Mouse (Mus musculus) megakaryocyte, embryonic 14.5 days (primary cell): Measurements from ENCODE around the gene Tnfrsf12a. TPM values are rescaled to one million over a fixed set of nuclear protein-coding genes. Genes with fewer than 3 reads are reported as not detected.

Source experiments
- H3K27me3 ChIP-seq: replicated peaks from 2 replicates; pipeline ENCODE3; 2012; ENCODE audit warnings: inconsistent platforms
- H3K36me3 ChIP-seq: replicated peaks from 2 replicates; pipeline ENCODE3; 2012; ENCODE audit warnings: low read length, inconsistent platforms, mixed read lengths
- H3K4me1 ChIP-seq: 2 replicates; pipeline ENCODE4 v1.6.1; 2012; ENCODE audit warnings: inconsistent platforms
- H3K4me3 ChIP-seq: replicated peaks from 2 replicates; pipeline ENCODE3; 2012; ENCODE audit warnings: moderate library complexity, mild to moderate bottlenecking, inconsistent platforms
- H3K9me3 ChIP-seq: 2 replicates; pipeline ENCODE4 v1.6.1; 2012; ENCODE audit warnings: inconsistent platforms
- FLI1 ChIP-seq: IDR thresholded peaks from 2 replicates; pipeline ENCODE4 v1.6.1; 2012; ENCODE audit warnings: low read length, inconsistent platforms, mixed read lengths
- GATA1 ChIP-seq: IDR thresholded peaks from 3 replicates; pipeline ENCODE4 v1.6.1; 2012; ENCODE audit warnings: mixed read lengths, low read length, inconsistent platforms, borderline replicate concordance
- polyA plus RNA-seq: library from polyadenylated mRNA; stranded (reverse); fragments of >175 nt; gene quantifications from 2 replicates; pipeline ENCODE4 v1.2.3, GENCODE M21; 2012; ENCODE audit warnings: low replicate concordance; ENCODE audit not compliant: insufficient read depth

Gene Tnfrsf12a
- polyA plus RNA-seq, 1 experiment, result 3.1 TPM

DNA sequence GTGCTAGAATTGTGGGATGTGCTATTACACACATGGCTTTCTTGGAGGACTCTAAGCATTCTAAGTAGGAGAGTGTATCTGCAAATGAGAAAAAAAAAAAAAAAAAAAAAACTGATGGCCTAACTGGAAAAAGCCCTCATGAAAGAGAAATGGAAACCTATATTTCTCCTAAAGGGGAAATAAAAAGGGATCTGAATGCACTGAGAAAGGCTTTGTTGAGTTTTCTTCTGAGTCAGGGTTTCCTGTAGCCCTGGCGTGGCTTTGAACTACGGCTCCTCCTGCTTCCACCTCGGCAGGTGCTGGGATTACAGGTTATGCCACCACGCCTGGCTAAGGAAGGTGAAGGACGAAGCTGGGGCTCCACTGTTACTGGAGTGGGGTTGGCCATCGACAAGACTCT, 23.3 kb downstream of the Tnfrsf12a start:
- Histone ChIP-seq H3K4me3 (no peak overlapping the region), H3K4me1 (no peaks in the 10 kb centered on the region), H3K27me3 (peaks cover 46% of the 10 kb centered on the region), H3K36me3 (no peaks in the 10 kb centered on the region), H3K9me3 (no peaks in the 10 kb centered on the region)
- TF ChIP-seq FLI1, result no peak
- TF ChIP-seq GATA1, result no peak

DNA sequence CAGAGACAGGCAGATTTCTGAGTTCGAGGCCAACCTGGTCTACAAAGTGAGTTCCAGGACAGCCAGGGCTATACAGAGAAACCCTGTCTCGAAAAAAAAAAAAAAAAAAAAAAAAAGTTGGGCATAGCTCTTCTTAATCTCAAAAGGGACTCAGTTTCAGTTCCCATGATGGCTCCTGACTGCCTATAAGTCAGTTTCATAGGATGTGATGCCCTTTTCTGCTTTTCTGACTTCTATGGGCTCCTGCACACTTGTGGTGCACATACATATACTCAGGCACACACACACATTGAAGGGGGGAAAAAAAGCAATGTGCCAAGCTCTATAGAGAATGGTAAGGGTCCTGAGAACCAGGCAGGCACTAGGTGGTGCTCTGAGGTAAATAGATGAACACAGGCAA, 23.9 kb downstream of the Tnfrsf12a start:
- Histone ChIP-seq H3K36me3 (no peaks in the 10 kb centered on the region), H3K27me3 (peaks cover 43% of the 10 kb centered on the region)

DNA sequence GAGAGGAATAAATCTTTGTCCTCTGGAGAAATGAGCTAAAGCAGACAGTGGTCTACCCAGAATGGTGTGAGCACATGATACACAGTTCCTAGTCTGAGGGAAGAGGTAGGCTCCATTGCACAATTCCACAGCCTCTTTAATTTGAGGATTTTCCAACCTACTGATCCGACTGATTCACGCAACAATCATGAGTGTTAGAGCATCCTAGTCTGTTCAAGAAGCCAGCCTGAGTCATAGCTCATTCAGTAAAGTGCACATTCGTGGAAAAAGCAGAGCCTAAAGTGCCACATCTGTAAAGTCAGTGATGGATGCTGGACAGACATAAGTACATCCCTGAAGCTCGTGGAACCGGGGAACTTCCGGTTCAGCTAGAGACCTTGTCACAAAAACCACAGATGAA, 25.9 kb downstream of the Tnfrsf12a start:
- Histone ChIP-seq H3K36me3 (no peaks in the 10 kb centered on the region), H3K4me1 (no peaks in the 10 kb centered on the region), H3K27me3 (peaks cover 39% of the 10 kb centered on the region), H3K9me3 (no peaks in the 10 kb centered on the region), H3K4me3 (no peak overlapping the region)
- no peak for TF ChIP-seq GATA1
- no peak for TF ChIP-seq FLI1

More for the DNA sequence above, 23.9 kb downstream of the Tnfrsf12a start:
- Histone ChIP-seq H3K4me1 (no peaks in the 10 kb centered on the region), H3K9me3 (no peaks in the 10 kb centered on the region), H3K4me3 (no peak overlapping the region)
- TF ChIP-seq GATA1 (no peak), FLI1 (no peak)

DNA sequence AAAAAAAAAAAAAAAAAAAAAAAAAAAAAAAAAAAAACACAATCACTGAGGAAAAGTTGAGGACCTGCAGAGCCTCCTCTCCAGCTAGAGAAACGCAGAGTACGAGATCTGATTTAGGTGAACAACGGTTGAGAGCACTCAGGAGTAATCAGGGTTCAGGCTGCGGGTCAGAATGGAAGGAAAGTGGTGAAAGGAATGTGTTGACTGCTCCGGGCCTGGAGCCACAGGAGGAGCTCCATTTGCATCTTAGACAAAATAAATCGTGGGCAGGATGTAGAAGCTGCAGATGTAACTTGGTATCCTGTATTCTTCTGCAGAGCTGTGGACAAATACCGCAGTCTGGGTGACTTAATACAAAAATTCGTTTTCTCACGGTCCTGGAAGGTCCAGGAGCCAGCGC, 31.4 kb downstream of the Tnfrsf12a start:
- Histone ChIP-seq H3K4me1 (peaks cover 10% of the 10 kb centered on the region), H3K36me3 (no peaks in the 10 kb centered on the region)

DNA sequence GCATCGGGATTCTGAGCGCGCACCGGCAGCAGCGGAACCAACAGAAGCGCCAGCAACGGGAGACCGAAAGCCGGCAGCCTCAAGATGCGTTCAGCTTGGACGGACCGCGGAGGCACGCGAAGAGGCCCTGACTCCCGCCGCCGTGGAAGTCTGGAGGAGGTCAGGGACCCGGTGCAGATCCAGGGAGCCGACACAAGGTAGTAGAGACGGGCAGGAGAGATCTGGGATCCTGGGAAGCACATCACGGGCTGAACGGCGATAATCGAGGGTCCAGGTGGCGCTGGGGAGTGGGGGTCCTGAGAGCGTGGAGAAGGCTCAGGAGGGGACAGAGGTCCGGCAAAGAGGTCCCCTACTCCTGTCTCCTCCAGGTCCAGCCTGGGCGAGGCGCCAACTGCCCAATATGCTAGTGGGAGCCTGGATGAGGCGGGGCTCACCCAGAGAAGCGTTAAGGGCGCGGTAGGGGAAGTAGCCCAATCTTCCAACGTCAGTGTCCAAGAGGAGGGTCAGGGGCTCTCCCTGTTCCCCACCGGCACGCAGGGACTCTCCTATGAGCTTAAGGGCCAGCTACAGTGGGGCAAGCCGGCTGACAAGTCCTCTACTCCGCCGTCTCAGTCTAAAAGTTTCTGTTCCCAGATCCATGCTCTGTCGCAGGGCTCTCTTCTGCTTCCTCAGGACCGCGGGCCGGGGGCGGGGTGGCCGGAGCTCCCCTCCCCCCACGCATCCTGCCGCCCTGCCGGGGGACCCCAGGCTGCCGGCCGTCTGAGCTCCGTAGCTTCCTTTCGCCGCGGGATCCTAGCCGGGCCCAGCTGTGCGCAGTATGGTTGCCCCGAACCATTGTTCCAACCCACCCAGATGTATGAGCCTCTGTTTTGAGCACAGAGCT, 32.4 kb downstream of the Tnfrsf12a start, which contains the start of gene Mmp25:
Gene Mmp25, minus strand, starts transcription at position 665 of the 883 bp plus-strand sequence.
- peaks cover 51% of the 10 kb centered on the region for H3K27me3 ChIP-seq
- peak within 1 kb of the TSS; percentile 89 for H3K4me3 ChIP-seq
- no peaks in the 10 kb centered on the region for H3K36me3 ChIP-seq
- peaks cover 10% of the 10 kb centered on the region for H3K4me1 ChIP-seq
- peaks cover 15% of the 10 kb centered on the region for H3K9me3 ChIP-seq
- TF ChIP-seq GATA1 (no peak), FLI1 (no peak)

More for the DNA sequence above, 31.4 kb downstream of the Tnfrsf12a start:
- TF ChIP-seq FLI1, result no peak
- no peak for TF ChIP-seq GATA1
- Histone ChIP-seq H3K4me3 (no peak overlapping the region), H3K9me3 (peaks cover 15% of the 10 kb centered on the region), H3K27me3 (peaks cover 47% of the 10 kb centered on the region)

DNA sequence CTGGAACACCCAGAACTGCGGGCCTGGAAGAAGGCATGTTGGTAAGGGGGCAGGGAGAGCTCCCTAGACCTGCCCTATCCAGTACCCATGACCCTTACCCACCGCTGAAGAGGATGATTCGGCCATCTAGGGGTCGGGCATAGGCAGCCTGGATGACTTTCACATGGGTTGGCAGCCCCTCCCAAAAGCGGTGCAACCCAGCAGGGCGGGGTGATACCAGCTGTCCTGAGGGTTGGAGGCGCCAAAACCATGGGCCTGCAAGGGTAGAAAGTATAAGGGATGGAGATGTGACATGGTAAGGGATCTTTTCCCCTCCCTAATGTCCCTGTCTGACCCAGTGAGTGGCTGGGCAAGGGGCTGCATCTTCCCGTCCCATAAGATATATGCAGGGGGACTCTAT, 46.0 kb downstream of the Tnfrsf12a start:
- TF ChIP-seq FLI1 (no peak), GATA1 (no peak)
- H3K4me3 ChIP-seq, result no peak overlapping the region
- H3K4me1 ChIP-seq, result peaks cover 20% of the 10 kb centered on the region
- no peaks in the 10 kb centered on the region for H3K36me3 ChIP-seq
- no peaks in the 10 kb centered on the region for H3K9me3 ChIP-seq
- peaks cover 60% of the 10 kb centered on the region for H3K27me3 ChIP-seq

DNA sequence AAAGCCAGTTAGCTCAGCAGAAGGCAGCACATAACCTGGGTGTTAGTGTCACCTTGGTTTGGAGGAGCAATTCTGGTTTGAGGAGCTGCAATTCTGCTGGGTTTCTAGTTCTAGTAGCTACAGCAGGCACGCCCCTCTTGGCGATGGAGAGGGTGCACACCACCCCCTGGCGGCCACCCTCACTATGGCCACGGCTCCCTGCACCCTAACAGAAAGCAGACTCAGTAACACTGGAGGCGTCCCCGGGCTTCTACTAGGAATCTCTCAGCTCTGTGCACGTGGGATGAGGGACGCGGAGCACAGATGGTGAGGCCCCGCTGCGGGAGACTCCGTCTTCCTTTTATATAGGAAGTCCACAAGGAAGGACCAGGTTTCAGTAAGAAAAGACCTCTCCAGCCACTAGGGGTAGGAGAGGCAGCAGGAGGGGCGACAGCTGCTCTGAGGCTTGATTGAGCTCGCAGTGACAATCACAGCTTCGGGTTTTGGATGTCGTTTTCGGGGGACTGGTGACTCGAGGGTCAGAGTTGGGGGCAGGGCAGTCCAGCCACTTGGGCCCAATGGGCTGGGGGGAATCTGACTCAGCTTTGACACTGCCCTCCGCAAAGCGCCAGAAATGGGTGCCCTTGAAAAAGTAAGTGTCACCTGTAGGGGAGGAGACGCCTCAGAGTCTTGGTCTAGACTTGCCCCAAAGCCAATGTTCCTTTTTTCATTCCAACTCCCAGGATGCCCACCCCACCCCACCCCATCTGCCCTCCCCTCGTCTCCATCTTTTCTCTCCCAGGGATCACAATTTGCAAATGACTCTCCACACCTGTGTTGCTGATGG, 46.9 kb downstream of the Tnfrsf12a start:
- TF ChIP-seq FLI1, result no peak
- no peak for TF ChIP-seq GATA1
- Histone ChIP-seq H3K9me3 (no peaks in the 10 kb centered on the region), H3K36me3 (no peaks in the 10 kb centered on the region), H3K27me3 (peaks cover 52% of the 10 kb centered on the region), H3K4me1 (peaks cover 17% of the 10 kb centered on the region), H3K4me3 (peak overlapping the region; percentile 79)

DNA sequence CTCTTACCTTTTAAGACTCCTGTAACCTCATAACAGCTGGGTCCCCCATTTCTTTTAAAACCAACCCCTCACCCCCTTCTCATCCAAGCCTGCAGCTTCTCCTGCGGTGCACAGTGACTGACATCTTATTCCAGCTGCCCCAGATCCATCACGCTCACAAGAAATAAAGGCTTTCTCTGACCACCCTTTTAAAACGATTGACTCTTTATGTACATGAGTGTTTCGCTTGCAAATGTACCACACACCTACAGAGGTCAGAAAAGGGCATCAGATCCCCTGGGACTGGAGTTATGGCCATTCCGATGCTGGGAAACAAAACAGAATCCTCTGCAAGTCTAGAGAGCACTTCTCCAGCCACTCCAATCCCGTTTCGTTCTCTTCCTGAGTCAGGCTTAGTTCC, 49.5 kb downstream of the Tnfrsf12a start:
- Histone ChIP-seq H3K4me1 (peaks cover 17% of the 10 kb centered on the region), H3K36me3 (no peaks in the 10 kb centered on the region), H3K4me3 (no peak overlapping the region), H3K27me3 (peaks cover 45% of the 10 kb centered on the region), H3K9me3 (no peaks in the 10 kb centered on the region)
- TF ChIP-seq FLI1 (no peak), GATA1 (no peak)

Other genes starting within 250 kb of the Tnfrsf12a start
- gene Vmn2r117, start 197.8 kb downstream of the Tnfrsf12a start, polyA plus RNA-seq, result 0.01 TPM in 1 of 2 replicates, not detected in the other
- 4.9 and 8.0 TPM in 2 replicates for gene Zfp213, start 113.2 kb downstream of the Tnfrsf12a start, polyA plus RNA-seq
- gene Zfp13, start 78.0 kb downstream of the Tnfrsf12a start, polyA plus RNA-seq, result 0.96 TPM in 1 of 2 replicates, not detected in the other
- not detected in 2 replicates for gene Zscan10, start 76.6 kb downstream of the Tnfrsf12a start, polyA plus RNA-seq
- gene Mmp25, start 32.2 kb downstream of the Tnfrsf12a start, polyA plus RNA-seq, result not detected in 2 replicates
- not detected in 2 replicates for gene Bicdl2, start 17.0 kb downstream of the Tnfrsf12a start, polyA plus RNA-seq
- gene Hcfc1r1, start 3.9 kb downstream of the Tnfrsf12a start, polyA plus RNA-seq, result 263 and 516 TPM in 2 replicates
- 67.3 and 89.9 TPM in 2 replicates for gene Thoc6, start 3.6 kb downstream of the Tnfrsf12a start, polyA plus RNA-seq
- 0.48 TPM in 1 of 2 replicates, not detected in the other for gene Cldn6, start 1.8 kb upstream of the Tnfrsf12a start, polyA plus RNA-seq
- gene Cldn9, start 6.6 kb upstream of the Tnfrsf12a start, polyA plus RNA-seq, result not detected in 2 replicates
- 0.22 TPM in 1 of 2 replicates, not detected in the other for gene 1520401A03Rik, start 45.3 kb upstream of the Tnfrsf12a start, polyA plus RNA-seq
- gene Pkmyt1, start 48.9 kb upstream of the Tnfrsf12a start, polyA plus RNA-seq, result 43.9 and 71.2 TPM in 2 replicates
- gene Paqr4, start 63.4 kb upstream of the Tnfrsf12a start, polyA plus RNA-seq, result 1.7 TPM in 1 of 2 replicates, not detected in the other
- not detected in 2 replicates for gene Kremen2, start 68.4 kb upstream of the Tnfrsf12a start, polyA plus RNA-seq
- 6.0 and 53.7 TPM in 2 replicates for gene Flywch1, start 94.1 kb upstream of the Tnfrsf12a start, polyA plus RNA-seq
- 17.2 and 29.2 TPM in 2 replicates for gene Flywch2, start 108.6 kb upstream of the Tnfrsf12a start, polyA plus RNA-seq
- 117 and 357 TPM in 2 replicates for gene Srrm2, start 113.1 kb upstream of the Tnfrsf12a start, polyA plus RNA-seq
- gene Elob, start 151.7 kb upstream of the Tnfrsf12a start, polyA plus RNA-seq, result 484 and 719 TPM in 2 replicates
- not detected in 2 replicates for gene Prss33, start 158.6 kb upstream of the Tnfrsf12a start, polyA plus RNA-seq
- not detected in 2 replicates for gene Prss32, start 166.4 kb upstream of the Tnfrsf12a start, polyA plus RNA-seq
- 0.28 TPM in 1 of 2 replicates, not detected in the other for gene Prss41, start 166.7 kb upstream of the Tnfrsf12a start, polyA plus RNA-seq
- not detected in 2 replicates for gene Prss21, start 190.6 kb upstream of the Tnfrsf12a start, polyA plus RNA-seq
- not detected in 2 replicates for gene Dcpp1, start 203.4 kb upstream of the Tnfrsf12a start, polyA plus RNA-seq
- not detected in 2 replicates for gene Dcpp2, start 203.4 kb upstream of the Tnfrsf12a start, polyA plus RNA-seq
- not detected in 2 replicates for gene Dcpp3, start 240.0 kb upstream of the Tnfrsf12a start, polyA plus RNA-seq